Mouse (Mus musculus): ENCODE results near the gene Ss18l1. TPM values are rescaled to one million over a fixed set of nuclear protein-coding genes. Genes with fewer than 3 reads are reported as not detected.

The Ss18l1 gene
- polyA plus RNA-seq, 2 experiments from 2014 or later: 0.87 to 0.99 TPM

Other genes with a start within 250 kb of the Ss18l1 start
- 1 to 10 TPM; 4.5 to 6.5 TPM for gene Taf4, start 65.9 kb upstream of the Ss18l1 start, polyA plus RNA-seq (2017; shearing (Covaris generic))
- 1 to 10 TPM; 3.3 to 4.1 TPM for gene Lsm14b, start 17.5 kb upstream of the Ss18l1 start, polyA plus RNA-seq (2017; shearing (Covaris generic))
- gene Psma7, start 76 bp upstream of the Ss18l1 start, polyA plus RNA-seq (2017; shearing (Covaris generic)): 100 to 1,000 TPM; 466 to 511 TPM
- 10 to 100 TPM; 27.0 to 39.1 TPM for gene Mtg2, start 28.1 kb downstream of the Ss18l1 start, polyA plus RNA-seq (2017; shearing (Covaris generic))
- gene Hrh3, start 62.0 kb downstream of the Ss18l1 start, polyA plus RNA-seq (2017; shearing (Covaris generic)): not detected
- 10 to 100 TPM; 19.3 to 21.4 TPM for gene Osbpl2, start 76.8 kb downstream of the Ss18l1 start, polyA plus RNA-seq (2017; shearing (Covaris generic))
- 100 to 1,000 TPM in 1 of 2 experiments, 10 to 100 TPM in 1; 87.7 to 113 TPM for gene Adrm1, start 129.0 kb downstream of the Ss18l1 start, polyA plus RNA-seq (2017; shearing (Covaris generic))
- under 1 TPM; 0.28 to 0.59 TPM for gene Lama5, start 183.3 kb downstream of the Ss18l1 start, polyA plus RNA-seq (2017; shearing (Covaris generic))
- 1,000 to 10,000 TPM; 1,181 to 1,680 TPM for gene Rps21, start 214.9 kb downstream of the Ss18l1 start, polyA plus RNA-seq (2017; shearing (Covaris generic))
- 1 to 10 TPM; 5.9 to 7.2 TPM for gene Cables2, start 231.0 kb downstream of the Ss18l1 start, polyA plus RNA-seq (2017; shearing (Covaris generic))
- not detected for gene Rbbp8nl, start 247.4 kb downstream of the Ss18l1 start, polyA plus RNA-seq (2017; shearing (Covaris generic))